Mouse (Mus musculus): ENCODE data around the gene Mcf2l.
A peak's percentile ranks its signal among the peaks of the same experiment; 100 is the strongest.

Mcf2l gene

GRCm38 (mm10) chr8:12865790-12866189 is 7.8 kb upstream of the Mcf2l start:
- Histone ChIP-seq H3K4me3 (replicated peaks; ENCODE audit: low read length) (no peak overlapping the region), H3K9me3 (ENCODE audit: low read length) (no peaks in the 10 kb centered on the region), H3K4me1 (replicated peaks; ENCODE audit: low read depth, low read length) (peaks cover 45% of the 10 kb centered on the region), H3K27me3 (ENCODE audit: insufficient read depth, low read length) (no peaks in the 10 kb centered on the region), H3K36me3 (ENCODE audit: insufficient read depth, low read length) (peaks cover 31% of the 10 kb centered on the region)
- no peak for TF ChIP-seq POU5F1 (IDR thresholded peaks at IDR 0.05; ENCODE audit: borderline replicate concordance, low read length)
- TF ChIP-seq NANOG (IDR thresholded peaks at IDR 0.05; ENCODE audit: borderline replicate concordance, low read length) = no peak
- no peak for TF ChIP-seq CTCF (conservative IDR thresholded peaks at IDR 0.05; ENCODE audit: low read length)

- TF ChIP-seq CTCF (conservative IDR thresholded peaks at IDR 0.05; ENCODE audit: low read length) = no peak
- TF ChIP-seq NANOG (IDR thresholded peaks at IDR 0.05; ENCODE audit: borderline replicate concordance, low read length) = no peak
- TF ChIP-seq POU5F1 (IDR thresholded peaks at IDR 0.05; ENCODE audit: borderline replicate concordance, low read length) = no peak
- Histone ChIP-seq H3K9me3 (ENCODE audit: low read length) (no peaks in the 10 kb centered on the region), H3K36me3 (ENCODE audit: insufficient read depth, low read length) (peaks cover 9% of the 10 kb centered on the region), H3K4me1 (replicated peaks; ENCODE audit: low read depth, low read length) (peaks cover 66% of the 10 kb centered on the region), H3K27me3 (ENCODE audit: insufficient read depth, low read length) (no peaks in the 10 kb centered on the region), H3K4me3 (replicated peaks; ENCODE audit: low read length) (no peak overlapping the region)
Observed at GRCm38 (mm10) chr8:12869661-12870060, 3.9 kb upstream of the Mcf2l start.

- TF ChIP-seq POU5F1 (IDR thresholded peaks at IDR 0.05; ENCODE audit: borderline replicate concordance, low read length) (no peak), CTCF (conservative IDR thresholded peaks at IDR 0.05; ENCODE audit: low read length) (no peak)
- Histone ChIP-seq H3K9me3 (ENCODE audit: low read length) (no peaks in the 10 kb centered on the region), H3K4me1 (replicated peaks; ENCODE audit: low read depth, low read length) (peaks cover 67% of the 10 kb centered on the region), H3K36me3 (ENCODE audit: insufficient read depth, low read length) (peaks cover 7% of the 10 kb centered on the region), H3K4me3 (replicated peaks; ENCODE audit: low read length) (peak overlapping the region; percentile 17; the same call in 1 of the 2 replicates), H3K27me3 (ENCODE audit: insufficient read depth, low read length) (no peaks in the 10 kb centered on the region)
Observed at GRCm38 (mm10) chr8:12870656-12871055, 3.0 kb upstream of the Mcf2l start.

GRCm38 (mm10) chr8:12871461-12871860 is 2.1 kb upstream of the Mcf2l start:
- H3K27me3 ChIP-seq (ENCODE audit: insufficient read depth, low read length) = no peaks in the 10 kb centered on the region
- no peaks in the 10 kb centered on the region; the same call in 1 of the 2 replicates for H3K36me3 ChIP-seq (ENCODE audit: insufficient read depth, low read length)
- TF ChIP-seq NANOG (IDR thresholded peaks at IDR 0.05; ENCODE audit: borderline replicate concordance, low read length) (peak; percentile 67; the same call in 1 of the 2 replicates), CTCF (conservative IDR thresholded peaks at IDR 0.05; ENCODE audit: low read length) (no peak), POU5F1 (IDR thresholded peaks at IDR 0.05; ENCODE audit: borderline replicate concordance, low read length) (peak; percentile 31; the same call in 1 of the 2 replicates)
- H3K4me3 ChIP-seq (replicated peaks; ENCODE audit: low read length) = peak overlapping the region; percentile 83
- H3K9me3 ChIP-seq (ENCODE audit: low read length) = no peaks in the 10 kb centered on the region
- peaks cover 75% of the 10 kb centered on the region for H3K4me1 ChIP-seq (replicated peaks; ENCODE audit: low read depth, low read length)

- peak overlapping the region; percentile 83 for H3K4me3 ChIP-seq (replicated peaks; ENCODE audit: low read length)
- H3K36me3 ChIP-seq (ENCODE audit: insufficient read depth, low read length) = no peaks in the 10 kb centered on the region
- H3K27me3 ChIP-seq (ENCODE audit: insufficient read depth, low read length) = no peaks in the 10 kb centered on the region
- no peaks in the 10 kb centered on the region for H3K9me3 ChIP-seq (ENCODE audit: low read length)
- H3K4me1 ChIP-seq (replicated peaks; ENCODE audit: low read depth, low read length) = peaks cover 78% of the 10 kb centered on the region
- TF ChIP-seq NANOG (IDR thresholded peaks at IDR 0.05; ENCODE audit: borderline replicate concordance, low read length) (no peak), CTCF (conservative IDR thresholded peaks at IDR 0.05; ENCODE audit: low read length) (no peak), POU5F1 (IDR thresholded peaks at IDR 0.05; ENCODE audit: borderline replicate concordance, low read length) (no peak)
Observed at GRCm38 (mm10) chr8:12872983-12873356, 636 bp upstream of the Mcf2l start.

- Histone ChIP-seq H3K4me1 (replicated peaks; ENCODE audit: low read depth, low read length) (peaks cover 73% of the 10 kb centered on the region), H3K4me3 (replicated peaks; ENCODE audit: low read length) (peak overlapping the region; percentile 80), H3K36me3 (ENCODE audit: insufficient read depth, low read length) (peaks cover 4% of the 10 kb centered on the region), H3K9me3 (ENCODE audit: low read length) (no peaks in the 10 kb centered on the region), H3K27me3 (ENCODE audit: insufficient read depth, low read length) (no peaks in the 10 kb centered on the region)
- TF ChIP-seq CTCF (conservative IDR thresholded peaks at IDR 0.05; ENCODE audit: low read length) (no peak), NANOG (IDR thresholded peaks at IDR 0.05; ENCODE audit: borderline replicate concordance, low read length) (no peak), POU5F1 (IDR thresholded peaks at IDR 0.05; ENCODE audit: borderline replicate concordance, low read length) (no peak)
Observed at GRCm38 (mm10) chr8:12874194-12874791, 687 bp downstream of the Mcf2l start.

- Histone ChIP-seq H3K9me3 (ENCODE audit: low read length) (no peaks in the 10 kb centered on the region), H3K27me3 (ENCODE audit: insufficient read depth, low read length) (no peaks in the 10 kb centered on the region), H3K4me1 (replicated peaks; ENCODE audit: low read depth, low read length) (peaks cover 66% of the 10 kb centered on the region), H3K36me3 (ENCODE audit: insufficient read depth, low read length) (peaks cover 10% of the 10 kb centered on the region), H3K4me3 (replicated peaks; ENCODE audit: low read length) (peak overlapping the region; percentile 80)
- TF ChIP-seq CTCF (conservative IDR thresholded peaks at IDR 0.05; ENCODE audit: low read length) (no peak), POU5F1 (IDR thresholded peaks at IDR 0.05; ENCODE audit: borderline replicate concordance, low read length) (no peak), NANOG (IDR thresholded peaks at IDR 0.05; ENCODE audit: borderline replicate concordance, low read length) (no peak)
Observed at GRCm38 (mm10) chr8:12874971-12875370, 1.4 kb downstream of the Mcf2l start.

GRCm38 (mm10) chr8:12877126-12877525 is 3.5 kb downstream of the Mcf2l start:
- H3K4me3 ChIP-seq (replicated peaks; ENCODE audit: low read length) = no peak overlapping the region
- H3K36me3 ChIP-seq (ENCODE audit: insufficient read depth, low read length) = peaks cover 29% of the 10 kb centered on the region
- peaks cover 57% of the 10 kb centered on the region for H3K4me1 ChIP-seq (replicated peaks; ENCODE audit: low read depth, low read length)
- no peaks in the 10 kb centered on the region for H3K9me3 ChIP-seq (ENCODE audit: low read length)
- no peaks in the 10 kb centered on the region for H3K27me3 ChIP-seq (ENCODE audit: insufficient read depth, low read length)
- TF ChIP-seq NANOG (IDR thresholded peaks at IDR 0.05; ENCODE audit: borderline replicate concordance, low read length) (no peak), POU5F1 (IDR thresholded peaks at IDR 0.05; ENCODE audit: borderline replicate concordance, low read length) (no peak), CTCF (conservative IDR thresholded peaks at IDR 0.05; ENCODE audit: low read length) (no peak)

GRCm38 (mm10) chr8:12880163-12880562 is 6.6 kb downstream of the Mcf2l start:
- Histone ChIP-seq H3K27me3 (ENCODE audit: insufficient read depth, low read length) (no peaks in the 10 kb centered on the region), H3K9me3 (ENCODE audit: low read length) (peaks cover 4% of the 10 kb centered on the region; the same call in 1 of the 2 replicates), H3K4me1 (replicated peaks; ENCODE audit: low read depth, low read length) (peaks cover 48% of the 10 kb centered on the region), H3K36me3 (ENCODE audit: insufficient read depth, low read length) (peaks cover 58% of the 10 kb centered on the region), H3K4me3 (replicated peaks; ENCODE audit: low read length) (no peak overlapping the region)
- no peak for TF ChIP-seq POU5F1 (IDR thresholded peaks at IDR 0.05; ENCODE audit: borderline replicate concordance, low read length)
- TF ChIP-seq CTCF (conservative IDR thresholded peaks at IDR 0.05; ENCODE audit: low read length) = no peak
- TF ChIP-seq NANOG (IDR thresholded peaks at IDR 0.05; ENCODE audit: borderline replicate concordance, low read length) = no peak

Measured in E14TG2a.4 (cell line).